Mouse (Mus musculus) megakaryocyte-erythroid progenitor cell, adult 5 weeks (primary cell): ENCODE data around the gene Atp6ap2. TPM values are rescaled to one million over a fixed set of nuclear protein-coding genes. Genes with fewer than 3 reads are reported as not detected.

Source experiments
- polyA plus RNA-seq: library from polyadenylated mRNA; stranded (reverse); fragments of >175 nt; gene quantifications from 2 replicates; pipeline ENCODE4 v1.2.3, GENCODE M21; 2012

Gene Atp6ap2
- 3.9 and 4.2 TPM in 2 replicates for polyA plus RNA-seq

GRCm38 (mm10) chrX:12587192-12587957, at the start of gene Atp6ap2:
Gene Atp6ap2 (plus strand): TSS chrX:12587801.

Other genes starting within 250 kb of the Atp6ap2 start
- gene 1810030O07Rik, start 85.9 kb downstream of the Atp6ap2 start, polyA plus RNA-seq: 4.0 and 4.6 TPM in 2 replicates
- gene Med14, start 174.3 kb downstream of the Atp6ap2 start, polyA plus RNA-seq: 5.6 and 6.7 TPM in 2 replicates